Mouse (Mus musculus): ENCODE results near the gene Letm1. TPM values are rescaled to one million over a fixed set of nuclear protein-coding genes. Genes with fewer than 3 reads are reported as not detected.

The Letm1 gene
- polyA plus RNA-seq, 1 experiment from 2014 or later = 39.5 TPM

DNA sequence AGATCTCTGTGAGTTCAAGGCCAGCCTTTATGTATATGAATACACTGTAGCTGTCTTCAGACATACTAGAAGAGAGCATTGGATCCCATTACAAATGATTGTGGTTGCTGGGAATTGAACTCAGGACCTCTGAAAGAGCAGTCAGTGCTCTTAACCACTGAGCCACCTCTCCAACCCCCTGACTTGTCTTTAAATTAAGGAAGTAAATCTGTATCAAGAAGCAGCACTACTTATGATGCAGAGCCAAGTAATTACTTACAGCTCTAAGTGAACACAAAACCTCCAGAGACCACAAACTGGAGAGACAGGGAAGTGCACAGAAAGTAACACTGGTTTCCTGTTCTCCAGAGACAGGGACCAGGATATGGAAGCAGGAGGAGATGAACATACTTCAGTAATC lies 5.4 kb downstream of the Letm1 start:
- Histone ChIP-seq H3K36me3 (ENCODE audit: control insufficient read depth, insufficient read depth, low read length) (no peaks in the 10 kb centered on the region), H3K4me2 (replicated peaks; ENCODE audit: low read depth) (no peak overlapping the region), H3K9ac (ENCODE audit: low read length) (no peak overlapping the region), H3K27ac (replicated peaks) (no peak overlapping the region), H3K9me3 (ENCODE audit: control insufficient read depth, low read length) (no peaks in the 10 kb centered on the region), H3K27me3 (ENCODE audit: control insufficient read depth, insufficient read depth, low read length) (no peaks in the 10 kb centered on the region), H3K4me3 (ENCODE audit: low read depth, low read length) (no peak overlapping the region), H3K4me1 (replicated peaks; ENCODE audit: control insufficient read depth, insufficient read depth) (no peaks in the 10 kb centered on the region; the same call in 1 of the 2 replicates)
- TF ChIP-seq EP300 (optimal IDR thresholded peaks at IDR 0.05) (no peak), CTCF (IDR thresholded peaks at IDR 0.05; ENCODE audit: low read depth) (no peak)
- no peak for ATAC-seq (ENCODE audit: low FRiP score, low TSS enrichment)
- no peak for DNase-seq (ENCODE audit: low spot score)

DNA sequence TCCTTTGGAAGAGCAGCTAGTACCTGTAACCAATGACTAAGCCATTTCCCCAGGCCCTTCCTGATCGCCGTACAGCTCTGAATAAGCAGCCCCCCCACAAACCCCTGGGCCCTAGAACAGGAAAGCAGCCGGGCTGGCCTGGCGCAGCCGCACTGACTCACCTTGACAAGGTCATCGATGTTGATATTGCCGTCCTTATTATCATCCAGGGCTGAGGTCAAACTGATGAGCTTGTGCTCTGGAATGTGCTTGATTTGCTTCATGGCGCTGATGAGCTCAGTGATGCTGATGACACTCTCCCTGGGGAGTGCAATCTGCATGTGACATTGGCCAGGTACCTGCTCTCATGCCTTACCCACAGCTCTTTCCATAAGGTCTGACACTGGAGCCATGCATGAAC lies 39.1 kb downstream of the Letm1 start:
- no peak overlapping the region for H3K27ac ChIP-seq (replicated peaks)
- no peak overlapping the region for H3K4me2 ChIP-seq (replicated peaks; ENCODE audit: low read depth)
- H3K27me3 ChIP-seq (ENCODE audit: control insufficient read depth, insufficient read depth, low read length) = no peaks in the 10 kb centered on the region
- H3K9me3 ChIP-seq (ENCODE audit: control insufficient read depth, low read length) = no peaks in the 10 kb centered on the region
- H3K4me1 ChIP-seq (replicated peaks; ENCODE audit: control insufficient read depth, insufficient read depth) = no peaks in the 10 kb centered on the region
- no peak for DNase-seq (ENCODE audit: low spot score)
- no peak overlapping the region for H3K9ac ChIP-seq (ENCODE audit: low read length)
- WGBS = 89% methylated on average over 8 of the region's 8 CpGs
- no peak for TF ChIP-seq EP300 (optimal IDR thresholded peaks at IDR 0.05)
- TF ChIP-seq CTCF (IDR thresholded peaks at IDR 0.05; ENCODE audit: low read depth) = no peak
- peaks cover 30% of the 10 kb centered on the region for H3K36me3 ChIP-seq (ENCODE audit: control insufficient read depth, insufficient read depth, low read length)
- no peak overlapping the region for H3K4me3 ChIP-seq (ENCODE audit: low read depth, low read length)
- ATAC-seq (ENCODE audit: low FRiP score, low TSS enrichment) = no peak

DNA sequence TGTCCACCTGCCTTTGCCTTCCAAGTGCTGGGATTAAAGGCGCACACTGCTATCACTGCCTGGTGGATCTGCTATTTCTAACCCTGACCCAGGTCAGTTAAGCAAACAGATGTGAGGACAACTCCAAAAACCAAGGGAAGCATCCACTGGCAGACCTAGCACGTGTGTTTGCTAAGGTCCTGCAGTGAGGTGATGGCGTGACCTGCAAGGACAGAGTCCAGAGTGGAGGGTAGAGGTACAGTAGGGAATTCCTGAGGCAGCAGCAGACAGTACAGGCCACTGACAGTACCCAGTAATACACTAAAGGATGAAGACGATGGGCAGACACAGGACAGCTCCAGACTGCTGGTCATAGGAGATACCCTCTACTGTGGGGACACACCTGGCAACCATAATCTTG lies 42.1 kb downstream of the Letm1 start:
- 92% methylated on average over 4 of the region's 4 CpGs for WGBS
- no peak overlapping the region for H3K4me2 ChIP-seq (replicated peaks; ENCODE audit: low read depth)
- no peaks in the 10 kb centered on the region for H3K4me1 ChIP-seq (replicated peaks; ENCODE audit: control insufficient read depth, insufficient read depth)
- no peak overlapping the region for H3K4me3 ChIP-seq (ENCODE audit: low read depth, low read length)
- TF ChIP-seq EP300 (optimal IDR thresholded peaks at IDR 0.05) (no peak), CTCF (IDR thresholded peaks at IDR 0.05; ENCODE audit: low read depth) (no peak)
- ATAC-seq (ENCODE audit: low FRiP score, low TSS enrichment) (no peak), DNase-seq (ENCODE audit: low spot score) (no peak)
- H3K27me3 ChIP-seq (ENCODE audit: control insufficient read depth, insufficient read depth, low read length) = no peaks in the 10 kb centered on the region
- H3K27ac ChIP-seq (replicated peaks) = no peak overlapping the region
- no peak overlapping the region for H3K9ac ChIP-seq (ENCODE audit: low read length)
- peaks cover 18% of the 10 kb centered on the region for H3K36me3 ChIP-seq (ENCODE audit: control insufficient read depth, insufficient read depth, low read length)
- H3K9me3 ChIP-seq (ENCODE audit: control insufficient read depth, low read length) = no peaks in the 10 kb centered on the region

DNA sequence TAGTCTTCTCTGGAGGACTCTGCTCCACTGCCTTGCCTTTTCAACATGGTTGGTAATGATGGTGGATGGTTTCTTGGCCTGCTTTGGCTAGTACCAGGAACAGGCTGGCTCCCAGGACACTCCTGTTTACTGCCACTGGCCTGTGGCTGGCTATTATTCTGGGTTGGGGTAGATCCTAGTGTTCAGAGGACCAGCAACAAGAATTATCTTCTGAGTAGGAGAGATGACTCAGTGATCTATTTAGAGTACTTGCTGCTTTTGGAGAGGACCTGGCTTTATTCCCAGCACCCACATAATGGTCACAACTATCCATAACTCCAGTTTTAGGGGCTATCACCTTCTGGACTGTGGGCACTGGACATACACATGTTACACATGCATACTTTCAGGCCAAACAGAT lies 44.3 kb downstream of the Letm1 start:
- Histone ChIP-seq H3K27ac (replicated peaks) (no peak overlapping the region), H3K4me3 (ENCODE audit: low read depth, low read length) (no peak overlapping the region), H3K36me3 (ENCODE audit: control insufficient read depth, insufficient read depth, low read length) (peaks cover 16% of the 10 kb centered on the region), H3K9me3 (ENCODE audit: control insufficient read depth, low read length) (no peaks in the 10 kb centered on the region), H3K27me3 (ENCODE audit: control insufficient read depth, insufficient read depth, low read length) (no peaks in the 10 kb centered on the region), H3K9ac (ENCODE audit: low read length) (no peak overlapping the region; the same call in 1 of the 2 replicates), H3K4me2 (replicated peaks; ENCODE audit: low read depth) (no peak overlapping the region), H3K4me1 (replicated peaks; ENCODE audit: control insufficient read depth, insufficient read depth) (no peaks in the 10 kb centered on the region)
- no peak for TF ChIP-seq EP300 (optimal IDR thresholded peaks at IDR 0.05)
- TF ChIP-seq CTCF (IDR thresholded peaks at IDR 0.05; ENCODE audit: low read depth) = no peak
- DNase-seq (ENCODE audit: low spot score) = no peak
- ATAC-seq (ENCODE audit: low FRiP score, low TSS enrichment) = no peak

DNA sequence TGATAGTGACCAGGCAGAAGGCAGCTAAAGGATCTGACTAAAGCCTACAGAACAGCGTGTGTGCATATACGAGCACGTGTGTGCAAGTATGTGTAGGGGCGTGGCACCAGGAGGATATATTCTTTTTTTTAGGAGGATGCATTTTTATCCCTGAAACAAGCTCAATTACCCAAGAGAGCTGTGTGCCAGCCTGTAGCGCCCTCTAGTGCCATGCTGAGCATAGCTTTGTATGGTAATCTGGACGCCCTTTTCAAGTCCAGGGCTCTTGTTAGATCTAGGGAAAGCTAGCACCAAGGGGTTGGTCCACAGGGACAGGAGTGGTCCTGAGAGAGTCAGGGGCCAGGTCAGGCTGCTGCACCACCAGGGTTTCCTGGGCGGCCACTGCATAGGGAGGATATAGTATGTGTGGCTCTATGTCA lies 44.7 kb downstream of the Letm1 start:
- WGBS = 12% methylated on average over 7 of the region's 7 CpGs
- ATAC-seq (ENCODE audit: low FRiP score, low TSS enrichment) (peak; percentile 57), DNase-seq (ENCODE audit: low spot score) (peak; percentile 85)
- H3K27ac ChIP-seq (replicated peaks) = no peak overlapping the region
- no peaks in the 10 kb centered on the region for H3K27me3 ChIP-seq (ENCODE audit: control insufficient read depth, insufficient read depth, low read length)
- no peak overlapping the region for H3K4me3 ChIP-seq (ENCODE audit: low read depth, low read length)
- no peak overlapping the region for H3K4me2 ChIP-seq (replicated peaks; ENCODE audit: low read depth)
- peaks cover 13% of the 10 kb centered on the region for H3K36me3 ChIP-seq (ENCODE audit: control insufficient read depth, insufficient read depth, low read length)
- no peaks in the 10 kb centered on the region for H3K9me3 ChIP-seq (ENCODE audit: control insufficient read depth, low read length)
- no peak overlapping the region; the same call in 1 of the 2 replicates for H3K9ac ChIP-seq (ENCODE audit: low read length)
- peak; percentile 97 for TF ChIP-seq CTCF (IDR thresholded peaks at IDR 0.05; ENCODE audit: low read depth)
- TF ChIP-seq EP300 (optimal IDR thresholded peaks at IDR 0.05) = no peak
- H3K4me1 ChIP-seq (replicated peaks; ENCODE audit: control insufficient read depth, insufficient read depth) = no peaks in the 10 kb centered on the region

DNA sequence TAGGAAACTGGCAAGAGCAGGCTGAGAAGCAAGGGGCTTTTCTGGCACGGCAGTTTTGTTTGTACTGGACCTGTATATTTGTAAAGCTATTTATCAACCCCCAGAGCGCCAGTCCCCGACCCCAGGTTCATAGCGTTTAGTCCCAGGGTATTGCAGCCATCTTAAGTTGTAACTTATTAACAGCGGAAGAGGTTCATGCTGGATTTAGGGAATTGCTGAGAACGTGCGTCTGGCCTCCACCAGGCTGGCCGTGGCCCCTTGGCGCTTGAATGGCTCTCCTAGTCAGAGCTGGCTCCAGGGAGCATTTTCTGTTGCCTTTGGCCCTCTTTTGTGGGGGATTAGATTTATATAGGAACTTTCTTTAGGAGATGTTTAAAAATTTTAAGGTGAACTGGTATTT lies 46.4 kb downstream of the Letm1 start:
- no peaks in the 10 kb centered on the region for H3K9me3 ChIP-seq (ENCODE audit: control insufficient read depth, low read length)
- WGBS = 43% methylated on average over 9 of the region's 9 CpGs
- H3K36me3 ChIP-seq (ENCODE audit: control insufficient read depth, insufficient read depth, low read length) = peaks cover 12% of the 10 kb centered on the region
- H3K4me3 ChIP-seq (ENCODE audit: low read depth, low read length) = no peak overlapping the region
- no peaks in the 10 kb centered on the region for H3K4me1 ChIP-seq (replicated peaks; ENCODE audit: control insufficient read depth, insufficient read depth)
- H3K4me2 ChIP-seq (replicated peaks; ENCODE audit: low read depth) = no peak overlapping the region
- no peak for ATAC-seq (ENCODE audit: low FRiP score, low TSS enrichment)
- H3K27ac ChIP-seq (replicated peaks) = no peak overlapping the region
- H3K27me3 ChIP-seq (ENCODE audit: control insufficient read depth, insufficient read depth, low read length) = no peaks in the 10 kb centered on the region
- no peak overlapping the region for H3K9ac ChIP-seq (ENCODE audit: low read length)
- TF ChIP-seq CTCF (IDR thresholded peaks at IDR 0.05; ENCODE audit: low read depth) = no peak
- TF ChIP-seq EP300 (optimal IDR thresholded peaks at IDR 0.05) = no peak
- no peak for DNase-seq (ENCODE audit: low spot score)
